Mouse (Mus musculus): ENCODE results near the gene Ccdc77.

GRCm38 (mm10) chr6:120390054-120390453 is 25.9 kb upstream of the Ccdc77 start:
- TF ChIP-seq CTCF (IDR thresholded peaks at IDR 0.05 in 2 of 3, conservative IDR thresholded peaks at IDR 0.05 in 1 of 3; ENCODE audit: control insufficient read depth in 1 of 3, insufficient read depth in 1 of 3, low read depth in 2 of 3, low read length in 3 of 3, poor library complexity in 1 of 3, severe bottlenecking in 1 of 3) (no peak), GABPA (IDR thresholded peaks at IDR 0.05; ENCODE audit: low read depth, low read length) (no peak), TAL1 (IDR thresholded peaks at IDR 0.05; ENCODE audit: low read length) (no peak), MAFK (IDR thresholded peaks at IDR 0.05; ENCODE audit: borderline replicate concordance, low read depth, low read length) (no peak), RCOR1 (IDR thresholded peaks at IDR 0.05; ENCODE audit: low read depth, low read length) (no peak), RAD21 (IDR thresholded peaks at IDR 0.05; ENCODE audit: low read depth, low read length) (no peak), GATA1 (IDR thresholded peaks at IDR 0.05; ENCODE audit: low read depth, low read length) (no peak)
